Mouse (Mus musculus): ENCODE data around the gene Bms1.

- TF ChIP-seq POLR2A (IDR thresholded peaks at IDR 0.05; ENCODE audit: insufficient read depth, low read length) (no peak), CTCF (IDR thresholded peaks at IDR 0.05; ENCODE audit: low read depth, low read length) (no peak), EP300 (IDR thresholded peaks at IDR 0.05; ENCODE audit: insufficient read depth, low read depth, low read length) (no peak)
Observed at GRCm38 (mm10) chr6:118385962-118386361, 33.3 kb downstream of the Bms1 start.

All from ES-Bruce4 (cell line).